Mouse (Mus musculus) heart, embryonic 10.5 days (tissue): ENCODE data around the gene Celsr2. TPM values are rescaled to one million over a fixed set of nuclear protein-coding genes. Genes with fewer than 3 reads are reported as not detected.

Experiments used
- DNase-seq: peaks from one replicate; pipeline ENCODE4 v3.0.0-alpha.2; 2017; ENCODE audit warnings: low spot score
- H3K27ac ChIP-seq: fragments of 300-500 bp; sonication (generic); 2 replicates; pipeline ENCODE4 v1.5.1; 2016; ENCODE audit warnings: mild to moderate bottlenecking
- H3K27me3 ChIP-seq: fragments of 300-500 bp; sonication (generic); 2 replicates; pipeline ENCODE4 v1.6.1; 2016; ENCODE audit warnings: mild to moderate bottlenecking; ENCODE audit not compliant: poor library complexity, insufficient read depth, severe bottlenecking
- H3K36me3 ChIP-seq: fragments of 300-500 bp; sonication (generic); 2 replicates; pipeline ENCODE4 v1.6.1; 2016; ENCODE audit warnings: mild to moderate bottlenecking, moderate library complexity
- H3K4me1 ChIP-seq: fragments of 300-500 bp; sonication (generic); 2 replicates; pipeline ENCODE4 v1.6.1; 2016; ENCODE audit warnings: mild to moderate bottlenecking
- H3K4me3 ChIP-seq: fragments of 300-500 bp; sonication (generic); 2 replicates; pipeline ENCODE4 v1.5.1; 2016; ENCODE audit warnings: mild to moderate bottlenecking, moderate library complexity
- H3K9me3 ChIP-seq: fragments of 300-500 bp; sonication (generic); 2 replicates; pipeline ENCODE4 v1.6.1; 2016; ENCODE audit warnings: mild to moderate bottlenecking, moderate library complexity
- WGBS: fragments of 180-500 bp; shearing (Covaris S2); methylation state at CpG from one replicate; pipeline ENCODE4 v1.1.7; 2016; 5-methylcytosine and 5-hydroxymethylcytosine counted together
- polyA plus RNA-seq: library from polyadenylated mRNA; unstranded; fragments of >200 nt; fragmentation: Nextera tagmentation; extraction: Ambion mirVana; gene quantifications from 2 replicates; pipeline ENCODE4 v1.2.1, GENCODE M21; 2016

The Celsr2 gene
- 2.7 and 2.8 TPM in 2 replicates for polyA plus RNA-seq

DNA sequence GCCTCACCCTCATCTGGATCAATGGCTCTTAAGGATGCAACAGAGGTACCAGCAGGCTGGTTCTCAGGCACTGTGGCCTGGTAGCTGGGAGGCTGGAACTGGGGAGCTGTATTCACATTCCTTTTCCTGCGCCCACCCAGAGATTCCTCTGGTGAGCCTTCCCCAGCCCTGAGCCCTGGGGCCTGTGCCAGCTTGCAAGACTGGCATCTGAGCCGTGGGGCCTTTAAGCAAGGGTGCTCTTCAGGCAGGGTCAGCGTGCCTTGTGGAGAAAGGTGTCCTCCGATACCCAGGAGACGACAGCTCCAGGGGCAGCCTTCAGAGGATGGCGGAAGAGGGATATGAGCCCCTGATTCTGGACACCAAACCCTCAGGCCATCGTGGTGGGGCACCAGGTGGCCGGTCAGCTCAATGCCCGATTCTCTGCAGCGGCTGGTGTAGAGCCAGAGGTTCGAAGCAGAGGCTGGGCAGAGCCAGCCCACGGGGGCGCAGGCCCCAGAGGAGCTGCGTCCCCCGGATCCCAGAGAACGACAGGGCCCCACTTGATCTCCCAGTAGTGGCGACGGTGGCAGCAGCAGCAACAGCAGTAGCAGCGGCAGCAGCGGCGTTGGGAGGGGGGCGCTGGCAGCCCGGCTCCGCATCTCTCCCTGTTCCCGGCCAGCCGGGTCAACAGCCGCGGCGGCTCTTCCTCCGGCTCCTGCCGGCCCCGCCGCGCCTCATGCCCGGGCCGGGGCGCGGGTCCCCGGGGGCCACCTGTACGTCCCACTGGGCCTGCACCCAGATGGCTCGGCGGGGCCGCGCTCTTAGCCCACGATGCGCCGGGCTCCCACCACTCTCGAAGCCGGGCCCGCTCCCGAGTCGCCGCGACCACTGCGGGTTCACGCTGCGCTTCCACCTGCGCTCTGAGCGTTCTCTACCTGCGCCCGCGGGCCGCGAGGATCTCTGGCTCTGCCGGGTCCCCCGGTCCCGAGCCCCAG is at the start of gene Celsr2:
Gene Celsr2 (minus strand): TSS at position 696 of the 974 bp plus-strand sequence.
- peaks cover 53% of the 10 kb centered on the region for H3K27me3 ChIP-seq
- 5% methylated on average over 67 of the region's 67 CpGs for WGBS
- peak within 1 kb of the TSS; percentile 85 for H3K27ac ChIP-seq
- H3K36me3 ChIP-seq: peaks cover 20% of the 10 kb centered on the region
- peaks cover 33% of the 10 kb centered on the region for H3K4me1 ChIP-seq
- peak within 1 kb of the TSS; percentile 78 for H3K4me3 ChIP-seq
- no peak for DNase-seq
- no peaks in the 10 kb centered on the region for H3K9me3 ChIP-seq

DNA sequence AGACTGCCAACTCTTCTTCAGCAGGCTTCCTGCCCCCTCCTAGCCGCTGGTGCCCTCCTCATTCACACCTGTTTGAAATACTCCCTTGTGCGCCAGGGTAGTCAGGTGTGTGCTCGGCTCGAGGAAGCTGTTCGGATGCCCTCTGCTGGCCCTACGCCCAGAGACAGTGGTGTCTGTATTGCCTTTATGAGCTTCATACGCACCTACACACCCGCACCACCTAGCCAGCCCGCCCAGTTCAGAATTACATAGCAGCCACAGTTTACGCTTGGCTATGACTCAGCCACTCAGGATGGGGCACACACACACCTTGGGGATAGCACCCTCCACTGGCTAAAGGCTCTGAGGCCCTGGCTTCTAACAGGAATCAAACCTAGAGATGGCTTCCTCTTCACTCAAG is 43.5 kb upstream of the Celsr2 start:
- Histone ChIP-seq H3K36me3 (no peaks in the 10 kb centered on the region), H3K9me3 (no peaks in the 10 kb centered on the region), H3K27ac (peak overlapping the region; percentile 56; the same call in 1 of the 2 replicates), H3K4me1 (peaks cover 9% of the 10 kb centered on the region), H3K4me3 (peak overlapping the region; percentile 36), H3K27me3 (no peaks in the 10 kb centered on the region)
- WGBS: 28% methylated on average over 10 of the region's 10 CpGs
- no peak for DNase-seq

DNA sequence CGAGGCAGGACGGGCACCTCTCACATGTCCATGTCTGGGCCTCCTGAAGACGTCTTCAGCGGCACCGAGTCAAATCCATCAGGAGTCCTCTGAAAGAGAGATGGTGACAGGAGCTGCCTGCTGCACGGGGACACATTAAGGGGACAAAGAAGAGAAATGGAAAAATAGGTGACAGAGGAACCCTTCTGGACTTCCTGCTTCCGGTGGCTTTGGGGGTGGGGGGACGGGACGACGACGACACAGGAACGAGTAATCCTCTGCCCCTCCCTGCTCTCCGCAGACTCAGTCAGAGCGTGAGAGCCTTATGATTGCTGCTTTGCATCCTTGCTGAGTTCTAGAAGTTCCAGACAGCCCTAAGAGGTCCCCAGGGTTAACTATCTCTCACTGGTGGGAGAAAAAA is 43.0 kb upstream of the Celsr2 start:
- Histone ChIP-seq H3K9me3 (no peaks in the 10 kb centered on the region), H3K36me3 (no peaks in the 10 kb centered on the region), H3K4me3 (peak overlapping the region; percentile 36), H3K4me1 (peaks cover 9% of the 10 kb centered on the region), H3K27me3 (no peaks in the 10 kb centered on the region), H3K27ac (peak overlapping the region; percentile 56)
- DNase-seq: no peak
- 48% methylated on average over 14 of the region's 14 CpGs for WGBS

DNA sequence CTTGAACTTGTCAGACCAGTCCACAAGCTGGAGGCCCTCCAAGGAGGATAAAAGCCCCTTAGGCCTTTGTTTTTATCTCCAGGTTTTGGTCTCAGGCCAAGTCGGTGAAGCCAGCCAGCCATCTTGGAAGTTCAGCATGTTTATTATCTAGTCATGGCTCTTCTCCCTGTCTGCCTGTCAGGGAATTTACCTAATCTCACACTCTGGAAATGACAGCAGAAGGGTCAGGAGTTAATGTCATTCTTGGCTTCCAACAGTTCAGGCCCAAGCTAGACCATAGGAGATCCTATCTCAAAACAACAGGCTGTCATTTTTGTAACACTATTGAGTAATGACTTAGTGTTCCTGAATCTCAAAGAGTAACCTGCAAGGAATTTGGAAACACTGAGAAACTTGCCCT is 38.8 kb upstream of the Celsr2 start:
- WGBS: 65% methylated on average over 1 of the region's 1 CpGs
- DNase-seq: no peak

GRCm38 (mm10) chr3:108451969-108452368 is 36.6 kb upstream of the Celsr2 start:
- WGBS: 81% methylated on average over 2 of the region's 2 CpGs
- Histone ChIP-seq H3K36me3 (no peaks in the 10 kb centered on the region), H3K4me1 (no peaks in the 10 kb centered on the region), H3K27me3 (no peaks in the 10 kb centered on the region), H3K9me3 (no peaks in the 10 kb centered on the region), H3K4me3 (no peak overlapping the region), H3K27ac (no peak overlapping the region)
- no peak for DNase-seq

More for the DNA sequence above, 38.8 kb upstream of the Celsr2 start:
- no peak overlapping the region for H3K4me3 ChIP-seq
- H3K27me3 ChIP-seq: no peaks in the 10 kb centered on the region
- H3K9me3 ChIP-seq: no peaks in the 10 kb centered on the region
- peaks cover 9% of the 10 kb centered on the region for H3K4me1 ChIP-seq
- no peak overlapping the region for H3K27ac ChIP-seq
- H3K36me3 ChIP-seq: no peaks in the 10 kb centered on the region

DNA sequence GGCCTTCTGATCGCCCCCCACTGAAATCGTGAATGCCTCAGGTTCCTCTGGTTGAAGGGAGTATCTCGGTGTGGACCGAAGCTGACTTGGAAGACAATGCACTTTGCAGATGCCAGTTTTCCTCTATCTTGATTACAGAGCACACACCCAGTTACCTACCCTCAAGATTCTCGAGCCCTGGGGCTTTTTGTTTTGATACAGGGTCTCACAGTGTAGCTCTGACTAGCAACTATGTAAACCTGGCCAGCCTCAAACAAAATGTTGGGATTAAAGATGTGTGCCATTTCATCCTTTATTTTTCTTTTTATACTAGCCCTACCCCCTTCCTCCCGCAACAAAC is 30.0 kb upstream of the Celsr2 start:
- H3K4me3 ChIP-seq: peak overlapping the region; percentile 87
- peaks cover 16% of the 10 kb centered on the region for H3K4me1 ChIP-seq
- no peaks in the 10 kb centered on the region for H3K27me3 ChIP-seq
- H3K36me3 ChIP-seq: peaks cover 19% of the 10 kb centered on the region; the same call in 1 of the 2 replicates
- WGBS: 15% methylated on average over 6 of the region's 6 CpGs
- no peaks in the 10 kb centered on the region for H3K9me3 ChIP-seq
- DNase-seq: no peak
- H3K27ac ChIP-seq: peak overlapping the region; percentile 87

DNA sequence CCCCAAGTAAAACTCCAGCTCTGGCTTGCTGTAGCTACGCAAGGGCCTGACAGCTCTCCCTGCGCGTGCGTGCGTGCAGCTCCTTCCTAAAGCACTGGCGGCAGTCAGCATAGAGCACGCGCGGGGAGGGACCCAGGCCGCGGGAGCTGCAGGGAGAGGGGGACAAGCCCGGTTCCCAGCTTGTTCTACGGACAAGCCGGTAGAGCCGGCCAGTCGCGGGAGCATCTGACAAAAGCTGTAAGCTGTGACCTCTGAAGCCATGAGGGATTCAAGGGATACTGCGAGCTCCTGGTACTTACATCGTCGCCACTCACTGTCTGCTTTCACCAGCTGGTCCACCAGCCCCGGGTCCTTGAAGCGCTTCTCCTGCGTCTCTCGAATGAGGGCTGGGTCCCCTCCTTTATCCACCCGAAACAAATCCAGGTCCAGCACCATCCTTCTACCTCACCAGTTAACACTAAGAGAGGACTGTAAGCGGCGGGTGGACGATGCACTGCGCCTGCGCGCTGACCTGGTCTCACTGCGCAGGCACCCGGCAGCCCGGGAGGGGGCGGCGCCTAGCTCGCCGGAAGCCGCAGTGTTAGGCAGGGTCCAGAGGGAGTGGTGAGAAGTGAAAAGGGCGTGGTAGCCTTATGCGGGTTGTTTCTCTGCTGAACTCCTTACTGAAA is 29.5 kb upstream of the Celsr2 start, which contains the start of gene Sars:
Gene Sars (minus strand): TSS at position 512 of the 668 bp plus-strand sequence.
- peaks cover 16% of the 10 kb centered on the region for H3K4me1 ChIP-seq
- WGBS: under 1% methylated on average over 41 of the region's 41 CpGs

GRCm38 (mm10) chr3:108444029-108444428 is 28.7 kb upstream of the Celsr2 start:
- H3K27ac ChIP-seq: peak overlapping the region; percentile 87
- H3K4me1 ChIP-seq: peaks cover 16% of the 10 kb centered on the region
- no peaks in the 10 kb centered on the region for H3K27me3 ChIP-seq
- no peak for DNase-seq
- peak overlapping the region; percentile 87 for H3K4me3 ChIP-seq
- H3K9me3 ChIP-seq: no peaks in the 10 kb centered on the region
- 22% methylated on average over 8 of the region's 8 CpGs for WGBS
- H3K36me3 ChIP-seq: peaks cover 30% of the 10 kb centered on the region; the same call in 1 of the 2 replicates

More for the DNA sequence above, 29.5 kb upstream of the Celsr2 start, which contains the start of gene Sars:
- H3K9me3 ChIP-seq: no peaks in the 10 kb centered on the region
- DNase-seq: peak; percentile 96
- H3K27me3 ChIP-seq: no peaks in the 10 kb centered on the region
- H3K4me3 ChIP-seq: peak within 1 kb of the TSS; percentile 87
- peaks cover 24% of the 10 kb centered on the region; the same call in 1 of the 2 replicates for H3K36me3 ChIP-seq
- peak within 1 kb of the TSS; percentile 87 for H3K27ac ChIP-seq

GRCm38 (mm10) chr3:108436380-108436714 is 21.0 kb upstream of the Celsr2 start:
- no peak overlapping the region for H3K27ac ChIP-seq
- WGBS: 83% methylated on average over 7 of the region's 7 CpGs
- peaks cover 75% of the 10 kb centered on the region for H3K36me3 ChIP-seq

DNA sequence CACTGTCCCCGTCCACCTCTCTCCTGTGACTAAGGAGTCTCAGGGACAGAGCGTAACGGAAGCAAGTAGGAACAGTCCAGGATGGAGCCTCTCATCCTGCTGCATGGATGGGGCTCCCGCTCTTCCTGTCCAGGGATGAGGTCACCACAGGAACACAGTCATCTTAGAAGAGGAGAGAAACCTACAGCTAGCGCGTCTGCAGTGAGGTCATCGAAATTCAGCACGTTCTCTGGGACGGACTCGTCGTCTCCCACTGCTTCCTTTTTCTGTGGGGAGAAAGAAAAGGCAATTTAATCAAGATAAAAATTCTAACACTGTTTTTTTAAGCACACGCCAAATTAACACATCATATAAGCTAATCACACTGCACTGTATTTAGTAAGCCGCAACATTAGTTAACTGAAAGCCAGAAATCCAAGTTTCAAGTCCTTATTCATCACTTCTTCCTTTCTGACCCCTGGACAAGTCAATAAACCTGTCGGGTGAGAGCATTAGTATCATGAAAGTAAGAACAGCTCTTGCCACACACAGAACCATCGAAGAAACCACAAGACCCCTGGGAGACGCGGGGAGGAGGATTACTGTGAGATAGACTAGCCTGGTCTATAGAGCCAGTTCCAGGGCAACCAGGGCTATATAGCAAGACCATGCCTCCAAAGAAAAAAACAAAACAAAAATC is 20.5 kb upstream of the Celsr2 start:
- H3K4me3 ChIP-seq: no peak overlapping the region
- no peak for DNase-seq
- no peaks in the 10 kb centered on the region for H3K27me3 ChIP-seq
- peaks cover 78% of the 10 kb centered on the region for H3K36me3 ChIP-seq
- 78% methylated on average over 17 of the region's 17 CpGs for WGBS
- 0 out of 2 replicates have a peak, but pooled peaks cover 3% of the 10 kb centered on the region for H3K4me1 ChIP-seq
- H3K27ac ChIP-seq: no peak overlapping the region
- H3K9me3 ChIP-seq: no peaks in the 10 kb centered on the region

More at GRCm38 (mm10) chr3:108436380-108436714, 21.0 kb upstream of the Celsr2 start:
- no peak overlapping the region for H3K4me3 ChIP-seq
- no peaks in the 10 kb centered on the region for H3K9me3 ChIP-seq
- H3K4me1 ChIP-seq: 0 out of 2 replicates have a peak, but pooled peaks cover 3% of the 10 kb centered on the region
- no peak for DNase-seq
- H3K27me3 ChIP-seq: no peaks in the 10 kb centered on the region

- peaks cover 79% of the 10 kb centered on the region for H3K36me3 ChIP-seq
- H3K4me1 ChIP-seq: 0 out of 2 replicates have a peak, but pooled peaks cover 3% of the 10 kb centered on the region
- no peak for DNase-seq
- no peak overlapping the region for H3K4me3 ChIP-seq
- 54% methylated on average over 19 of the region's 19 CpGs for WGBS
- H3K27ac ChIP-seq: no peak overlapping the region
- no peaks in the 10 kb centered on the region for H3K9me3 ChIP-seq
- no peaks in the 10 kb centered on the region for H3K27me3 ChIP-seq
These were observed 18.6 kb upstream of the Celsr2 start for GRCm38 (mm10) chr3:108433881-108434495.
